Mouse (Mus musculus) MEL (cell line): Measurements from ENCODE around the gene Taok2. TPM values are rescaled to one million over a fixed set of nuclear protein-coding genes. Genes with fewer than 3 reads are reported as not detected.

Experiments
- DNase-seq: peaks from one replicate; pipeline ENCODE4 v3.0.0; 2011; ENCODE audit warnings: low read depth, low spot score
- H3K27ac ChIP-seq: 2 replicates; pipeline ENCODE4 v1.5.1; 2012; ENCODE audit warnings: low read depth, mild to moderate bottlenecking, control low read depth, low read length, moderate library complexity; ENCODE audit not compliant: control insufficient read depth
- H3K27me3 ChIP-seq, 2 experiments: fragments of 150-350 bp in 1 of 2; sonication (generic) in 1 of 2; 2 replicates each; pipeline ENCODE4 v1.6.1; 2012; ENCODE audit warnings: low read length in 2 of 2, mild to moderate bottlenecking in 2 of 2, improper control_type of control experiment in 1 of 2, moderate library complexity in 1 of 2; ENCODE audit not compliant: insufficient read depth in 2 of 2, control insufficient read depth in 1 of 2
- H3K36me3 ChIP-seq, 2 experiments: 2 replicates each; pipeline ENCODE4 v1.6.1; 2012 to 2014; ENCODE audit warnings: low read length in 2 of 2, improper control_type of control experiment in 1 of 2, inconsistent platforms in 1 of 2, mild to moderate bottlenecking in 1 of 2; ENCODE audit not compliant: insufficient read depth in 2 of 2, control insufficient read depth in 1 of 2
- H3K4me1 ChIP-seq, 2 experiments: fragments of 150-350 bp in 1 of 2; sonication (generic) in 1 of 2; 2 replicates each; pipeline ENCODE4 v1.6.1; 2012; ENCODE audit warnings: low read length in 2 of 2, improper control_type of control experiment in 1 of 2, mild to moderate bottlenecking in 1 of 2; ENCODE audit not compliant: insufficient read depth in 2 of 2, control insufficient read depth in 1 of 2
- H3K4me3 ChIP-seq, 2 experiments: fragments of 150-350 bp in 1 of 2; sonication (generic) in 1 of 2; 2 replicates each; pipeline ENCODE4 v1.5.1; 2012; ENCODE audit warnings: low read depth in 2 of 2, low read length in 2 of 2, mild to moderate bottlenecking in 2 of 2, moderate library complexity in 2 of 2, control low read depth in 1 of 2, improper control_type of control experiment in 1 of 2; ENCODE audit not compliant: control insufficient read depth in 1 of 2, insufficient read depth in 1 of 2
- H3K79me2 ChIP-seq: 2 replicates; pipeline ENCODE4 v1.6.1; 2012; ENCODE audit warnings: mild to moderate bottlenecking, low read length, moderate library complexity; ENCODE audit not compliant: control insufficient read depth, poor library complexity, insufficient read depth
- H3K9ac ChIP-seq: 2 replicates; pipeline ENCODE4 v1.6.1; 2012; ENCODE audit warnings: low read depth, mild to moderate bottlenecking, control low read depth, low read length, moderate library complexity; ENCODE audit not compliant: control insufficient read depth, poor library complexity, severe bottlenecking
- H3K9me3 ChIP-seq: fragments of 150-350 bp; sonication (generic); replicated peaks from 2 replicates; pipeline ENCODE4 v1.6.1; 2012; ENCODE audit warnings: mild to moderate bottlenecking, low read length, improper control_type of control experiment, moderate library complexity; ENCODE audit not compliant: insufficient read depth
- BHLHE40 ChIP-seq: IDR thresholded peaks from 2 replicates; pipeline ENCODE4 v1.6.1; 2012; ENCODE audit warnings: low read depth, mild to moderate bottlenecking, inconsistent platforms, low read length, improper control_type of control experiment, borderline replicate concordance
- CTCF ChIP-seq, 3 experiments: IDR thresholded peaks in 2 of 3; conservative IDR thresholded peaks in 1 of 3; 2 replicates each; pipeline ENCODE4 v1.5.1; 2011 to 2012; ENCODE audit warnings: low read length in 3 of 3, low read depth in 2 of 3, mild to moderate bottlenecking in 2 of 3, improper control_type of control experiment in 1 of 3, inconsistent platforms in 1 of 3, mixed read lengths in 1 of 3, moderate library complexity in 1 of 3; ENCODE audit not compliant: control insufficient read depth in 1 of 3, insufficient read depth in 1 of 3, poor library complexity in 1 of 3, severe bottlenecking in 1 of 3
- E2F4 ChIP-seq: IDR thresholded peaks from 2 replicates; pipeline ENCODE4 v1.6.1; 2011; ENCODE audit warnings: low read depth, low read length, improper control_type of control experiment, borderline replicate concordance
- EP300 ChIP-seq, 2 experiments: IDR thresholded peaks; 2 replicates each; pipeline ENCODE4 v1.6.1; 2011; ENCODE audit warnings: improper control_type of control experiment in 2 of 2, low read length in 2 of 2, low read depth in 1 of 2, mild to moderate bottlenecking in 1 of 2
- GATA1 ChIP-seq: IDR thresholded peaks from 2 replicates; pipeline ENCODE4 v1.6.1; 2011; ENCODE audit warnings: low read depth, low read length, improper control_type of control experiment
- JUND ChIP-seq: IDR thresholded peaks from 2 replicates; pipeline ENCODE4 v1.6.1; 2011; ENCODE audit warnings: low read depth, mild to moderate bottlenecking, improper control_type of control experiment, low read length
- MAFK ChIP-seq: IDR thresholded peaks from 2 replicates; pipeline ENCODE4 v1.6.1; 2011; ENCODE audit warnings: low read depth, mild to moderate bottlenecking, low read length, improper control_type of control experiment, borderline replicate concordance
- MAX ChIP-seq: IDR thresholded peaks from 2 replicates; pipeline ENCODE4 v1.6.1; 2011; ENCODE audit warnings: low read length, improper control_type of control experiment
- MEF2A ChIP-seq: IDR thresholded peaks from 2 replicates; pipeline ENCODE4 v1.6.1; 2014; ENCODE audit warnings: low read depth, mild to moderate bottlenecking, inconsistent platforms, low read length, improper control_type of control experiment; ENCODE audit not compliant: poor library complexity, insufficient replicate concordance, severe bottlenecking; ENCODE audit errors: extremely low read depth
- MYC ChIP-seq: IDR thresholded peaks from 2 replicates; pipeline ENCODE4 v1.6.1; 2011; ENCODE audit warnings: low read depth, mild to moderate bottlenecking, low read length, improper control_type of control experiment, moderate library complexity
- NRF1 ChIP-seq: IDR thresholded peaks from 2 replicates; pipeline ENCODE4 v1.6.1; 2014; ENCODE audit warnings: low read depth, mild to moderate bottlenecking, inconsistent platforms, low read length, improper control_type of control experiment, moderate library complexity; ENCODE audit not compliant: poor library complexity, insufficient read depth, severe bottlenecking
- POLR2A ChIP-seq, 2 experiments: IDR thresholded peaks; 2 replicates each; pipeline ENCODE4 v1.6.1; 2011 to 2012; ENCODE audit warnings: low read length in 2 of 2, mild to moderate bottlenecking in 2 of 2, control low read depth in 1 of 2, improper control_type of control experiment in 1 of 2, low read depth in 1 of 2, moderate library complexity in 1 of 2; ENCODE audit not compliant: control insufficient read depth in 1 of 2, insufficient read depth in 1 of 2, poor library complexity in 1 of 2
- RAD21 ChIP-seq: IDR thresholded peaks from 2 replicates; pipeline ENCODE4 v1.6.1; 2011; ENCODE audit warnings: mild to moderate bottlenecking, low read depth, low read length, improper control_type of control experiment
- SIN3A ChIP-seq: IDR thresholded peaks from 2 replicates; pipeline ENCODE4 v1.6.1; 2012; ENCODE audit warnings: low read length, improper control_type of control experiment, inconsistent platforms
- SMC3 ChIP-seq: IDR thresholded peaks from 2 replicates; pipeline ENCODE4 v1.6.1; 2011; ENCODE audit warnings: low read depth, low read length, improper control_type of control experiment
- TAL1 ChIP-seq: IDR thresholded peaks from 2 replicates; pipeline ENCODE4 v1.6.1; 2012; ENCODE audit warnings: mild to moderate bottlenecking, inconsistent platforms, low read length, moderate library complexity, mixed read lengths
- TBP ChIP-seq: IDR thresholded peaks from 2 replicates; pipeline ENCODE4 v1.8.0; 2011; ENCODE audit warnings: low read depth, low read length, improper control_type of control experiment
- UBTF ChIP-seq: IDR thresholded peaks from 2 replicates; pipeline ENCODE4 v1.6.1; 2012; ENCODE audit warnings: low read depth, mild to moderate bottlenecking, inconsistent platforms, low read length, improper control_type of control experiment, moderate library complexity, borderline replicate concordance; ENCODE audit not compliant: insufficient read depth
- USF1 ChIP-seq: IDR thresholded peaks from 2 replicates; pipeline ENCODE4 v1.6.1; 2014; ENCODE audit warnings: low read depth, mild to moderate bottlenecking, inconsistent platforms, low read length, improper control_type of control experiment, moderate library complexity
- USF2 ChIP-seq, 2 experiments: IDR thresholded peaks; 2 replicates each; pipeline ENCODE4 v1.6.1; 2011 to 2012; ENCODE audit warnings: improper control_type of control experiment in 2 of 2, low read length in 2 of 2, borderline replicate concordance in 1 of 2, inconsistent platforms in 1 of 2, low read depth in 1 of 2, mild to moderate bottlenecking in 1 of 2; ENCODE audit not compliant: insufficient read depth in 1 of 2
- ZC3H11A ChIP-seq: IDR thresholded peaks from 2 replicates; pipeline ENCODE4 v1.6.1; 2012; ENCODE audit warnings: low read depth, mild to moderate bottlenecking, inconsistent platforms, low read length, improper control_type of control experiment
- ZNF384 ChIP-seq: IDR thresholded peaks from 2 replicates; pipeline ENCODE4 v1.6.1; 2012; ENCODE audit warnings: low read depth, mild to moderate bottlenecking, inconsistent platforms, low read length, improper control_type of control experiment
- polyA plus RNA-seq, 2 experiments: library from polyadenylated mRNA; stranded (reverse) in 1 of 2; unstranded in 1 of 2; fragments of >175 nt in 1 of 2; fragments of >200 nt in 1 of 2; gene quantifications; 2 replicates each; pipeline versions ENCODE4 v1.2.1 to v1.2.4; 2012; ENCODE audit warnings: low replicate concordance in 2 of 2, low read depth in 1 of 2; ENCODE audit not compliant: insufficient read length in 2 of 2, insufficient read depth in 1 of 2, missing spikeins in 1 of 2
- total RNA-seq: library from RNA; depleted of rRNA; stranded (reverse); fragments of 300-350 nt; gene quantifications from 2 replicates; pipeline ENCODE4 v1.2.3, GENCODE M21; 2012

Taok2 gene
- total and polyA plus RNA-seq, 3 experiments: 29.0 to 52.3 (median 34.2) TPM

DNA sequence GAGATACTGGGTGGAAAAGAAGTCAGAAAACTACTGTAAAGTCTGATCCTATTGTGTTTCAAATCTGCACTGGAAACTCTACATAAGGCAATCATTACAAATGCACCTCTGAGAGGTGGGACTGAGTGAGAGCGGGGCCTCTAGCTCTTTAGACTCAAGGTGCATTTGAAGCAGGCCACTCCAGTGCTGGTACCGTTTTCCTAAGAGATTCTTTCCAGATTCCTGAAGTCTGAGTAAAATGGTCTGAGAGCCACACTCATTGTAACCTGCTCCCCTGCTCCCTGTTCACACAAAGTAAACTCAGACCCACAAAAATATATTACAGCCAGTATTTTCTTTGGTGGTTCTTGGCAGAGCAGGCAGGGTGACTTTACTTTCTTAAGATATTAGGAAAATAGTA lies 17.0 kb downstream of the Taok2 start:
- Histone ChIP-seq H3K27ac (no peak overlapping the region), H3K9ac (no peak overlapping the region), H3K4me1 (peaks cover 2 to 11% of the 10 kb centered on the region in 2 experiments; a peak in 3 of 4 replicates), H3K79me2 (peaks cover 1% of the 10 kb centered on the region; the same call in 1 of the 2 replicates), H3K27me3 (no peaks in the 10 kb centered on the region), H3K36me3 (peaks cover 5 to 6% of the 10 kb centered on the region in 2 experiments), H3K4me3 (no peak overlapping the region)
- no peak for DNase-seq
- TF ChIP-seq USF2 (IDR thresholded peaks at IDR 0.05; ENCODE audit: borderline replicate concordance in 1 of 2, insufficient read depth in 1 of 2, low read depth in 1 of 2, low read length in 2 of 2): no peak
- TF ChIP-seq ZNF384: no peak
- TF ChIP-seq TAL1: no peak
- no peak for TF ChIP-seq USF1
- no peak for TF ChIP-seq E2F4
- TF ChIP-seq ZC3H11A: no peak
- no peak for TF ChIP-seq EP300 (IDR thresholded peaks at IDR 0.05; ENCODE audit: low read depth in 1 of 2, low read length in 2 of 2)
- TF ChIP-seq MAX: no peak
- no peak for TF ChIP-seq JUND
- TF ChIP-seq MEF2A: no peak
- no peak for TF ChIP-seq NRF1
- no peak for TF ChIP-seq TBP
- TF ChIP-seq MYC: no peak
- no peak for TF ChIP-seq UBTF
- TF ChIP-seq, all 39 proteins: peak for 0
- no peaks in the 10 kb centered on the region for H3K9me3 ChIP-seq

- H3K27me3 ChIP-seq: no peaks in the 10 kb centered on the region
- H3K36me3 ChIP-seq: peaks cover 3 to 22% of the 10 kb centered on the region in 2 experiments
- H3K9ac ChIP-seq: peak overlapping the region; percentile 89
- H3K4me3 ChIP-seq: no peak overlapping the region
- peaks cover 2 to 19% of the 10 kb centered on the region in 2 experiments; a peak in 3 of 4 replicates for H3K4me1 ChIP-seq
- H3K9me3 ChIP-seq: no peaks in the 10 kb centered on the region
- no peak for DNase-seq
- H3K79me2 ChIP-seq: peaks cover 26% of the 10 kb centered on the region
- TF ChIP-seq GATA1 (no peak), CTCF (IDR thresholded peaks at IDR 0.05 in 2 of 3, conservative IDR thresholded peaks at IDR 0.05 in 1 of 3; ENCODE audit: control insufficient read depth in 1 of 3, insufficient read depth in 1 of 3, low read depth in 2 of 3, low read length in 3 of 3, poor library complexity in 1 of 3, severe bottlenecking in 1 of 3) (no peak), MAFK (no peak), RAD21 (no peak), UBTF (no peak), SMC3 (no peak), SIN3A (no peak), BHLHE40 (no peak), POLR2A (IDR thresholded peaks at IDR 0.05; ENCODE audit: control insufficient read depth in 1 of 2, insufficient read depth in 1 of 2, low read depth in 1 of 2, low read length in 2 of 2, poor library complexity in 1 of 2) (no peak), TAL1 (no peak)
- no peak overlapping the region for H3K27ac ChIP-seq
Measured at GRCm38 (mm10) chr7:126863791-126864190, 20.7 kb downstream of the Taok2 start.
